Comparison of ENCODE assay signal across 24 mouse cellular contexts in the genomic region with DNA sequence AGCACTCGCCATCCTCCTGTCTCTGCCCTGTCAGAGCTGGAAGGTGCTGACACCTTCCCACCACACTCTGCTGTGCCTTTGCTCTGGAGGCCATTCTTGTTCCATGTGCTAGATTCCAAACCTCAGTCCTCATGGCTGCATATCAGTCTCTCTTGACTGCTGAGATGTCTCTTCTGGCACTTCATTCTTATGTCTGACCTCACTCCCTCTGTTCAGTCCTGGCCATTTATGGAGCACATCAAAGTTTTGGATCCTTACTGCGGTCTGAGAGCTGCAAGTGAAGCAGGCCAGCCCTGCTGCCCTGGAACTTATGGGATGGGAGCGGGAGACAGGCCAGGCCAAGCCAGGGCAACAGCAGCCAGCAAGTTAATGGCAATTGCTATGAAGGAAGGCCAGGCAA. TPM values are rescaled to one million over a fixed set of nuclear protein-coding genes. Genes with fewer than 3 reads are reported as not detected.
DNase-seq lines count a peak whose midpoint lies in the region; ATAC-seq lines count a peak whose summit lies in the region.
"Had no signal": no experiment of that assay in that cellular context is flagged by ENCODE, and none has a peak within 500 bp of the region (broad histone marks: within the 10 kb centered on the region; RNA-seq: fewer than 3 reads in every experiment).

No protein-coding gene starts in this region.

- H3K9me3 ChIP-seq in heart, embryonic 10.5 days: no peaks in the 10 kb centered on the region
- H3K9me3 ChIP-seq in heart, embryonic 14.5 days (ENCODE audit: control insufficient read depth, low read length): no peaks in the 10 kb centered on the region
- H3K9me3 ChIP-seq: embryonic facial prominence, embryonic 12.5 days; hindbrain, embryonic 15.5 days; limb, embryonic 15.5 days; midbrain, embryonic 12.5 days had no signal

- peaks cover 11% of the 10 kb centered on the region; the same call in 1 of the 2 replicates for H3K36me3 ChIP-seq in heart, embryonic 10.5 days
- peaks cover 18% of the 10 kb centered on the region for H3K36me3 ChIP-seq in heart, embryonic 14.5 days (ENCODE audit: control insufficient read depth, insufficient read depth, low read length)

- peak overlapping the region; percentile 87 for H3K27ac ChIP-seq in heart, embryonic 10.5 days
- peak overlapping the region; percentile 88 to 97 for H3K27ac ChIP-seq in heart, embryonic 14.5 days (replicated peaks in 1 of 2; ENCODE audit: control insufficient read depth in 1 of 2, insufficient read depth in 1 of 2, low read depth in 2 of 2, low read length in 2 of 2)
- H3K27ac ChIP-seq: embryonic facial prominence, embryonic 12.5 days; hindbrain, embryonic 15.5 days; limb, embryonic 15.5 days; liver, embryonic 14.5 days; midbrain, embryonic 12.5 days; stomach, postnatal 0 days had no signal

- no peaks in the 10 kb centered on the region for H3K27me3 ChIP-seq in heart, embryonic 10.5 days (ENCODE audit: insufficient read depth, poor library complexity, severe bottlenecking)
- H3K27me3 ChIP-seq in heart, embryonic 14.5 days (ENCODE audit: control insufficient read depth, insufficient read depth, low read length): no peaks in the 10 kb centered on the region
- H3K27me3 ChIP-seq: embryonic facial prominence, embryonic 12.5 days; hindbrain, embryonic 15.5 days; limb, embryonic 15.5 days; midbrain, embryonic 12.5 days had no signal

- peak; percentile 85 for DNase-seq in heart, embryonic 10.5 days (ENCODE audit: low spot score)
- DNase-seq in heart, postnatal 25 days (ENCODE audit: low spot score): no peak
- peak; percentile 51 for DNase-seq in heart, postnatal 4 days
- DNase-seq in lung, postnatal 14 days: peak; percentile 28
- DNase-seq in natural killer cell, adult 2 months (ENCODE audit: low spot score in 2 of 2): no peak
- no peak for DNase-seq in retina, postnatal 1 day
- no peak for DNase-seq in layer of hippocampus, adult 8-10 months (ENCODE audit: low spot score in 2 of 2)
- DNase-seq: adrenal gland, postnatal 36 days; cerebellum, postnatal 25 days; forebrain, postnatal 0 days; gastrocnemius, postnatal 36 days; kidney, adult 2 months; kidney, postnatal 10 days; left cerebral cortex, postnatal 4 days; right cerebral cortex, postnatal 14 days; thymus, adult 2 months had no signal

- no peak overlapping the region for H3K4me2 ChIP-seq in heart, embryonic 14.5 days (ENCODE audit: low read length)
- H3K4me2 ChIP-seq: embryonic facial prominence, embryonic 12.5 days; hindbrain, embryonic 15.5 days; limb, embryonic 15.5 days; midbrain, embryonic 12.5 days had no signal

- peak overlapping the region; percentile 60 for H3K9ac ChIP-seq in heart, embryonic 14.5 days (ENCODE audit: low read length)
- H3K9ac ChIP-seq: embryonic facial prominence, embryonic 12.5 days; forebrain, postnatal 0 days; hindbrain, embryonic 15.5 days; limb, embryonic 15.5 days; liver, embryonic 14.5 days; midbrain, embryonic 12.5 days had no signal

- ATAC-seq in heart, embryonic 14.5 days (ENCODE audit: insufficient number of reproducible peaks, insufficient read depth, low FRiP score, low read depth): peak; percentile 86
- ATAC-seq: CD4-positive, CD25-positive, alpha-beta regulatory T cell, adult 4 months; forebrain, postnatal 0 days had no signal

- intact Hi-C loops in heart, postnatal 25 days (cut with DNase I): no loop called here

- 39% methylated on average over 3 of the region's 3 CpGs for WGBS in heart, embryonic 10.5 days
- WGBS in heart, embryonic 14.5 days: 22% methylated on average over 3 of the region's 3 CpGs

- no peak overlapping the region for H3K4me3 ChIP-seq in heart, embryonic 10.5 days
- no peak overlapping the region for H3K4me3 ChIP-seq in heart, embryonic 14.5 days (ENCODE audit: control insufficient read depth in 1 of 2, insufficient read depth in 1 of 2, low read depth in 1 of 2, low read length in 2 of 2)
- H3K4me3 ChIP-seq: embryonic facial prominence, embryonic 12.5 days; hindbrain, embryonic 15.5 days; limb, embryonic 15.5 days; midbrain, embryonic 12.5 days had no signal

- H3K4me1 ChIP-seq in heart, embryonic 10.5 days: peaks cover 74% of the 10 kb centered on the region
- H3K4me1 ChIP-seq in heart, embryonic 14.5 days (ENCODE audit: control insufficient read depth in 2 of 2, insufficient read depth in 2 of 2, low read length in 2 of 2): peaks cover 43 to 69% of the 10 kb centered on the region in 2 experiments
- H3K4me1 ChIP-seq: embryonic facial prominence, embryonic 12.5 days had no signal

RNA-seq across cellular contexts. Expression of gene D430042O09Rik, which starts 56.7 kb away (rescaled TPM):
- 9.2 and 11.1 TPM in 2 replicates for polyA plus RNA-seq in heart, embryonic 10.5 days (2016; fragmentation: Nextera tagmentation; extraction: Ambion mirVana)
- 10 to 100 TPM; 11.2 to 13.5 TPM for total RNA-seq in heart, postnatal 25 days (2021)
- polyA plus RNA-seq in heart, embryonic 14.5 days (2014; fragmentation: Nextera tagmentation; extraction: Ambion mirVana): 7.9 and 8.6 TPM in 2 replicates
- 10 to 100 TPM; 19.0 to 20.6 TPM for total RNA-seq in heart, postnatal 4 days (2021)
- 10 to 100 TPM; 24.0 to 41.3 (median 37.3) TPM for total RNA-seq in layer of hippocampus, adult 8-10 months (2022)

RNA-seq across cellular contexts. Expression of gene Gtf3c1, which starts 56.8 kb away (rescaled TPM):
- 36.2 and 43.6 TPM in 2 replicates for polyA plus RNA-seq in heart, embryonic 10.5 days (2016; fragmentation: Nextera tagmentation; extraction: Ambion mirVana)
- total RNA-seq in heart, postnatal 25 days (2021): 10 to 100 TPM; 60.1 to 65.7 TPM
- polyA plus RNA-seq in heart, embryonic 14.5 days (2014; fragmentation: Nextera tagmentation; extraction: Ambion mirVana): 29.1 and 30.4 TPM in 2 replicates
- total RNA-seq in heart, postnatal 4 days (2021): 10 to 100 TPM; 87.6 to 97.4 TPM
- 100 to 1,000 TPM in 3 of 4 experiments, 10 to 100 TPM in 1; 98.4 to 122 (median 108) TPM for total RNA-seq in layer of hippocampus, adult 8-10 months (2022)

Comparison
In these comparisons a context has a peak if more than half of its experiments do, and no peak if none do; other contexts are left out.
1. DNase-seq: peak in heart, embryonic 10.5 days (single experiment), heart, postnatal 4 days (single experiment) and lung, postnatal 14 days (single experiment); none in heart, postnatal 25 days (single experiment), natural killer cell, adult 2 months (0 of 2), retina, postnatal 1 day (single experiment) and layer of hippocampus, adult 8-10 months (0 of 2).